Mouse (Mus musculus) C2C12 (cell line): ENCODE measurements around the gene Bsn.

Experiments
- CTCF ChIP-seq: IDR thresholded peaks from one replicate; pipeline ENCODE4 v1.5.1; 2011; ENCODE audit not compliant: control insufficient read depth, insufficient read depth, insufficient read length
- MAX ChIP-seq: IDR thresholded peaks from one replicate; pipeline ENCODE4 v1.6.1; 2011; ENCODE audit warnings: mild to moderate bottlenecking, control low read depth

DNA sequence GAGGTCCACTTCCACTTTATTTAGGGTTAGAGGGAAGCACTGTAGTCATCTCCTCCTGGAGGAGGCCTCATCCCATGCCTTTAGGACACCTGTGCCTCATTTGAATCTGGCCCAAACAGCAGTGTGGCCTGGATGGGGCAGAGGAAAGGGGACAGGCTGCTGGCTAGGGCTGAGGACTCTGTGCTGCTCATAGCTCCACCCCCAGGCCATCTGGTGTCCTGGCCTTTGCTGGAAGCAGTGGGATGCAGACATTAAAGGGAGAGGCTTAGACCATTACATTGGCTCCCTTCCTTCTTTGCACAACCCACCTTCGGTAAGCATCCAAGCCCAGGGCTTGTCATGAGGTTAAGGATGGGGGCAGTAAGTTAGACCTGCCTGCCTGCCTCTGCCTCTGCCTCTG lies 56.7 kb downstream of the Bsn start:
- TF ChIP-seq CTCF, result no peak
- no peak for TF ChIP-seq MAX
